Mouse (Mus musculus): Measurements from ENCODE around the gene Akr1b7.

GRCm38 (mm10) chr6:34471434-34472110 lies 59.4 kb downstream of the Akr1b7 start:
- TF ChIP-seq CTCF (IDR thresholded peaks at IDR 0.05; ENCODE audit: extremely low read depth, insufficient read length, insufficient replicate concordance, low read depth, low read length) (no peak), POLR2A (IDR thresholded peaks at IDR 0.05; ENCODE audit: low read depth, low read length) (no peak)

Data from small intestine, adult 2 months (tissue).